Comparison of ENCODE assay signal across 9 mouse cellular contexts in the genomic region with DNA sequence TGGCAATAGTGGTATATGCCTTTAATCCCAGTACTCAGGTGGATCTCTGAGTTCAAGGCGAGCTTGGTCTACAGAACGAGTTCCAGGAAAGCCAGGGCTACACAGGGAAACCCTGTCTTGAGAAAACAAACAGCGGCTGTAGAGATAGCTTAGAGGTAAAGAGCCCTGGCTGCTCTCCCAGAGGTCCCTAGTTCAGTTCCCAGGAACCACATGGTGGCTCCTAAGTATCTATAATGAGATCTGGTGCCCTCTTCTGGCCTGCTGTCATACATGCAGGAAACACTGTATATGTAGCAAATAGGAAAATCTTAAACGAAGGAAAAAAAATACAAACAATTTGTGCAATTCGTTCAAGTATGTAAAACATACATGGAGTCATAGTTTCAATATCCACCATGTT.
DNase-seq lines count a peak whose midpoint lies in the region; ATAC-seq and TF ChIP-seq lines count a peak whose summit lies in the region.
"Had no signal": no experiment of that assay in that cellular context is flagged by ENCODE, and none has a peak within 500 bp of the region (broad histone marks: within the 10 kb centered on the region; RNA-seq: fewer than 3 reads in every experiment).

No protein-coding gene starts in this region.

- H3K4me1 ChIP-seq in hindbrain, postnatal 0 days (ENCODE audit: insufficient read depth, low read length) = no peaks in the 10 kb centered on the region
- no peaks in the 10 kb centered on the region; the same call in 1 of the 2 replicates for H3K4me1 ChIP-seq in hindbrain, embryonic 14.5 days (replicated peaks; ENCODE audit: control insufficient read depth, insufficient read depth, low read length)

- H3ac ChIP-seq in C2C12 (ENCODE audit: control insufficient read depth, insufficient read length, low read depth) = no peak overlapping the region

- no peaks in the 10 kb centered on the region for H3K79me2 ChIP-seq in C2C12 (ENCODE audit: control insufficient read depth, insufficient read depth)

- no peaks in the 10 kb centered on the region for H3K9me3 ChIP-seq in hindbrain, postnatal 0 days (ENCODE audit: low read length)
- H3K9me3 ChIP-seq in hindbrain, embryonic 14.5 days (ENCODE audit: control insufficient read depth, low read length) = no peaks in the 10 kb centered on the region

- no peak overlapping the region for H3K4me2 ChIP-seq in hindbrain, postnatal 0 days (ENCODE audit: low read depth, low read length)
- H3K4me2 ChIP-seq in hindbrain, embryonic 14.5 days (replicated peaks) = no peak overlapping the region

- WGBS in hindbrain, postnatal 0 days = 81% methylated on average over 5 of the region's 5 CpGs
- 86% methylated on average over 5 of the region's 5 CpGs for whole genome bisulfite sequencing in hindbrain, embryonic 14.5 days

- no peak for ATAC-seq in hindbrain, postnatal 0 days
- ATAC-seq in hindbrain, embryonic 14.5 days (ENCODE audit: low FRiP score) = no peak

- intact Hi-C loops in left cerebral cortex, postnatal 36 days (cut with DNase I) = loop anchor here (5.0 kb wide), 1 partner anchor 76 kb away; a partner anchor contains a TSS

- no peak overlapping the region for H3K27ac ChIP-seq in hindbrain, postnatal 0 days
- H3K27ac ChIP-seq in hindbrain, embryonic 14.5 days = no peak overlapping the region

- H3K4me3 ChIP-seq in hindbrain, postnatal 0 days (ENCODE audit: low read length) = no peak overlapping the region
- no peak overlapping the region for H3K4me3 ChIP-seq in hindbrain, embryonic 14.5 days (replicated peaks; ENCODE audit: low read length)
- H3K4me3 ChIP-seq in C2C12 (ENCODE audit: insufficient read depth, poor library complexity, severe bottlenecking) = no peak overlapping the region

- TF ChIP-seq CTCF in hindbrain, postnatal 0 days (IDR thresholded peaks at IDR 0.05; ENCODE audit: low read depth) = peak; percentile 49
- no peak for TF ChIP-seq CTCF in C2C12 (IDR thresholded peaks at IDR 0.05; ENCODE audit: control insufficient read depth, insufficient read depth, insufficient read length)

- no peaks in the 10 kb centered on the region for H3K27me3 ChIP-seq in hindbrain, postnatal 0 days (ENCODE audit: insufficient read depth, low read length)
- H3K27me3 ChIP-seq in hindbrain, embryonic 14.5 days (ENCODE audit: control insufficient read depth, insufficient read depth, low read length) = no peaks in the 10 kb centered on the region
- no peaks in the 10 kb centered on the region for H3K27me3 ChIP-seq in C2C12 (ENCODE audit: control insufficient read depth, insufficient read depth, insufficient read length)

- peak; percentile 31 for DNase-seq in hindbrain, postnatal 0 days (ENCODE audit: low spot score)
- no peak for DNase-seq in hindbrain, embryonic 14.5 days (ENCODE audit: low spot score)
- DNase-seq in NIH3T3 (ENCODE audit: low read depth) = peak; percentile 61
- DNase-seq in kidney, postnatal 4 days = peak; percentile 44 to 48
- DNase-seq in left cerebral cortex, postnatal 36 days (ENCODE audit: low spot score in 2 of 2) = no peak
- DNase-seq in frontal cortex, postnatal 36 days (ENCODE audit: low spot score in 2 of 2) = no peak
- DNase-seq in urinary bladder, adult 18-20 months (ENCODE audit: low spot score in 2 of 2) = no peak
- DNase-seq: right cerebral cortex, adult 18-20 months had no signal

- no peaks in the 10 kb centered on the region for H3K79me3 ChIP-seq in C2C12 (ENCODE audit: low read depth)

- no peaks in the 10 kb centered on the region; the same call in 1 of the 2 replicates for H3K36me3 ChIP-seq in hindbrain, postnatal 0 days (ENCODE audit: insufficient read depth, low read length)
- peaks cover 27% of the 10 kb centered on the region for H3K36me3 ChIP-seq in hindbrain, embryonic 14.5 days (replicated peaks; ENCODE audit: control insufficient read depth, insufficient read depth)
- H3K36me3 ChIP-seq in C2C12 (ENCODE audit: control insufficient read depth, insufficient read depth) = peaks cover 22% of the 10 kb centered on the region

- no peak overlapping the region for H3K9ac ChIP-seq in hindbrain, postnatal 0 days (replicated peaks; ENCODE audit: low read length)
- no peak overlapping the region for H3K9ac ChIP-seq in hindbrain, embryonic 14.5 days

TF ChIP-seq in C2C12, 6 proteins besides CTCF, POLR2A, EP300 and RAD21:
- TF ChIP-seq USF1 (IDR thresholded peaks at IDR 0.05; ENCODE audit: low read depth) = no peak
- no peak for TF ChIP-seq CEBPB (IDR thresholded peaks at IDR 0.05; ENCODE audit: low read depth)
- no peak for TF ChIP-seq MYOD1 (IDR thresholded peaks at IDR 0.05; ENCODE audit: control insufficient read depth, insufficient read length, low read depth)
- TF ChIP-seq MYOG (IDR thresholded peaks at IDR 0.05; ENCODE audit: control insufficient read depth, extremely low read depth, insufficient read length) = no peak
- peak; percentile 19 for TF ChIP-seq MAX (IDR thresholded peaks at IDR 0.05)
- no peak for TF ChIP-seq FOSL1 (IDR thresholded peaks at IDR 0.05; ENCODE audit: insufficient read depth, low read length, poor library complexity, severe bottlenecking)

Comparison
In these comparisons a context has a peak if more than half of its experiments do, and no peak if none do; other contexts are left out.
1. DNase-seq: peak in hindbrain, postnatal 0 days (single experiment), NIH3T3 (single experiment) and kidney, postnatal 4 days (2 of 2); none in hindbrain, embryonic 14.5 days (single experiment), left cerebral cortex, postnatal 36 days (0 of 2), frontal cortex, postnatal 36 days (0 of 2) and urinary bladder, adult 18-20 months (0 of 2).